Mouse (Mus musculus): ENCODE data around the gene Igsf21.
A peak's percentile ranks its signal among the peaks of the same experiment; 100 is the strongest.

The Igsf21 gene

DNA sequence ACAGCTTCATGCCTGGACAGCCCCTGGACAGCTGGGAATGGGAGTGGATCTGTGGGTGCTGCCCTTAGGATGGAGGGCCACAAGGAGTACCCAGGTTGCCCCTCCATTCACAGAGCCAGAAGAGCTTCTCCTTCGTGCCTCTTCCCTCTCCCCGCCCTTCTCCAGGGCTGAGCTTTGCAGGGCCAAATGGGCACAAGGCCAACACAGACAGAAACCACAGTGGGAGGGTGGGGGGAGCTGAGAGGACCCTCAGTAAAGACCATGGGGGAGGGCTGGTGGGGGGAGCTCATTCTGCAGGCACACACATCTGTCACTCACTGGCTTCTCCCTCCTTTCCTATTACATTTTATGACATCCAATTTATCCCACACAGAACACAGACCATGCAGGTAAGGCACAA is 151.7 kb downstream of the Igsf21 start:
- no peak for DNase-seq

DNA sequence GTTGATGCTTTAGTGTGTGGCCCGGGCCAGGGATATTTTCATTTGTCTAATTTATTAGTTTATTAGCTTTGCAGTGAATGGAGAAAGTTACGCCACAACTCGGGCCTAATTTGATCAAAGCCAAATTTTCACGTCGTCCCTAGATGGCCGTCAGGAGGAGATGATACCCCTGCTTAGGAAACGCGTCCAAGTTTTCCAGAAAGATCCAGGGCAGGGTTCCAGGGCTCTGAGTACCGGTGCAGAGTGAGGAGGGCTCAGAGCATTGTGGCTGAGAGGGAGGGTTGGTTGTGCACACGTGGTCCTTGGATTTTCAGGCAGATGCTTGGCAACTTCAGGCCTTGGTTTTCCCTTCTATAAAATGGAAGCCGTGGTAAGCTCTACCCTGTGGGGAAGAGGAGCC is 154.2 kb downstream of the Igsf21 start:
- no peak for DNase-seq

DNA sequence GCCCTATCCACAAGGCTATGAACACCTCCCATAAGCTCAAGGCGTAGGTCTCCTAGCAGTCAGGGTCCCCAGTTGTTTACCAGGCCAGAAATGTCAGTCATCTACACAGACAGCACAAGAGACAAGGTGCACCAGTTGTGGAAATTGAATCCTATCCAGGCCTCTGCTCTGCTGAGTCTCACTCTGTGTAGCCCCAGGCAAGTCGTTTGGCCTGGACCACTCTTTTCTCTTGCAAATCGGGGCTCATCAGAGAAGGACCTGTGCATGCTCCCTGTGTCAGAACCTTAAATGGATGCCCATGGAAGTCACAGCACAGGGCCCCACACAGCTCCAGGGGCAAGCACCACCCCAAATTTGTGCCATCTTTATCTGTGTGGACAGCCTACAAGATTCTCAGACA is 154.9 kb downstream of the Igsf21 start:
- DNase-seq: no peak

DNA sequence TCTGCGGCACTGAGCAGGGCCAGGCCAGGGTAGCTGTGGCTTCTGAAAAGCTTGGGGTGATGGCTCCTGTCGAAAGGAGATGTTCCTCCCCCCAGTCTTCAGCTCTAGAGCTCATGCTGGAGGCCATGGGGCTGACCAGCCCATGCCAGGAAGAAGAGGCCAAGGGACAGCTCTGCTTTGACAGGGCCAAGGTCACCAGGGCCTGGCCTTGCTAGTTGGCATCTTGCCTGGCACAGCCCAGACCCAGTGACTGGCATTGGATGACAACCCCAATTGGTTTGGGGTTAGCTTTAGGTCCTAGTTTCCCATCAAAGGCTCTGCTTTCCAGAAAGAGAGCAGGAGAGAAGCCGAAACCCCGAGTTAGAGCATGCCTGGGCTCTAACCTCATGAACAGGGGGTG is 156.9 kb downstream of the Igsf21 start:
- no peak for DNase-seq

DNA sequence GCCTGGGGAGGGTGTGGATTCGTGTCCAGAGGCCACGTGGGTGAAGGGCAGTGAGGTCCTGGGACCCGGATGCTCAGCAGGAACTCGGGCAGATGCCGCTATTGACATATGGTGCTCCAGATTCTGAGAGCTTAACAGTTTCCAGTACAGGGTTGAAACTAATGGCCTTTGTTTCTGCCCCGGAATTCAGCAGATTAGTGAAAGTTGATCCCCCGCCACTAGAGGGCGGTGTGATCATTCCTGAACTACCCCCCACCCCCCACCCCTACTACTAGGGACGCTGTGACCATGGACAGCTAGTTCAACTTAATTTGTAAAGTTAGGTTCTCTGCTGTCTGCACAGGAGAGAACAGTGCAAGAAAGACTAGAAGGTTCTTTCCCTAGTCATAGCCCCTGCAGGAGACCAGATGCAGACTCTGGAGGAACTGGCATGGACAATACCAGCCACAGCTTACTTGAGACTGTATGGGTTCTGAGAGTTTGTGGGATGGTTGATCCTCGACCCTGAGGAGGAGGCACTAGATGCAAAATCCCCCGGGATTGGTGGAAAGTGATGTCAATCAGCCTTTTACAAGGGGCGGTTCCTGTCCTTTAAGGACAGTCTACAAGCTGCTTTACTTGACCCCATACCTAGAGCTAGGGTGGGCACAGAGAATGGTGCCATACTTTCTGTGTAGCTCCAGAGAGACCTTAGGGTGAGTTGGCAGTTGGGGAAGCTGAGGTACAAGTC is 157.7 kb downstream of the Igsf21 start:
- DNase-seq: no peak

DNA sequence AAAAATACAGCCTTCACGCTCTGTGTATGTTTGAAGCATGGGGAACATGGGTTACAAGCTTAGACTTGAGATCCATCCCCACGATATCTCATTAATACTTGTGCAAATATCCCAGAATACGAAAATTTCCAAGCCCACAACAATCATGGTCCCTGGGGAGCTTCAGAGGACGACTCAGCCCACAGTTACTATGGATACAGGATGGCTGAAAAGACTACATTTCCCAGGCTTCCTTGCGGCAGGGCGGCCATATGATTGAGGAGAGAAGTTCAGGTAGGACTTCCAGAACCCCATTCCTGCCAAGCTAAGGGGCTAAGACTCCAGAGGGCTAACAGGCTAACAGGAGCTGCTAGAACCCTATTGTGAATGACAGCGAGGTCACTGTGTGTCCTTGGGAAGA is 160.4 kb downstream of the Igsf21 start:
- DNase-seq: no peak

DNA sequence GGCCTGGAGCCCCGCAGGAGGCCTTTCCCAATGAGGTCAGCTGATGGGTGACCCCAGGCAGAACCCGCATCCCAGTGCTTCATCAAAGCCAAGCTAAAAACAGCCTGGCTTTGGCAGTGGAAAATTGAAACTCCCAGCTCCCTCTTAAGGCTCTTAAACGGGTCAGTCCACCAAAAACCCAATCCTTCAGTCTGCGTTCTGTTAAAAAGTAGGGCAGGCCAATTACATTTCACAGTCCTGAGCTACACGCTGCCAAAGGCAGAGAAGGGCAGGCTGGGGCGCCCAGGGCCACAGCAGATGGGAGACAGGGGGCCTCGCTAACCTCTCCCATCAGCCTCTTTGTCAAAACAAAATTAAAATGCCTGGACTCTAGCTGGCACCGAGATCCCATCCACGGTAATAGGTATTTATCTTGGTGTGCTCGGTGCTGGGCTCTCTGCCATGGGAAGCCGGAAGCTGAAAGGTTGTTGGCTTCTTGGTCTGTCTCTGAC is 162.0 kb downstream of the Igsf21 start:
- DNase-seq: no peak

DNA sequence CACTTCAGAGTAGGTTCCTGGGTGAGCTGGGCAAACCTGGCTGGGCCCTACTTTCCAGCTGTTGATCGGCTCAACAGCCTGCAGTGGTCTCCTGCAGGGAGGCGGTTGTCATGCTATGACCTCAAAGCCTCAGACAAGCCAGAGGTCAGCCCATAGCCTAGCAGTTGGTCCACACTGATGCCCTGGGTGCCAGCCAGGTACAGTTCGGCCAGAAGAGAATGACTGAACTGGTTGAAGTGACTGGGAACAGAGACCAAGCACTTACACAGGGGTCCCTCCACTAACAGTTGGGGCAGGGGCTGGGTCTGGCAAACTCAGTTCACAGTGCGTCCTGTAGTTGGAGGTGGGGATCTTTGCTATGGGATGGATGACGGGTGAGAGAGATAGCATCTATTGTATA is 162.5 kb downstream of the Igsf21 start:
- no peak for DNase-seq

DNA sequence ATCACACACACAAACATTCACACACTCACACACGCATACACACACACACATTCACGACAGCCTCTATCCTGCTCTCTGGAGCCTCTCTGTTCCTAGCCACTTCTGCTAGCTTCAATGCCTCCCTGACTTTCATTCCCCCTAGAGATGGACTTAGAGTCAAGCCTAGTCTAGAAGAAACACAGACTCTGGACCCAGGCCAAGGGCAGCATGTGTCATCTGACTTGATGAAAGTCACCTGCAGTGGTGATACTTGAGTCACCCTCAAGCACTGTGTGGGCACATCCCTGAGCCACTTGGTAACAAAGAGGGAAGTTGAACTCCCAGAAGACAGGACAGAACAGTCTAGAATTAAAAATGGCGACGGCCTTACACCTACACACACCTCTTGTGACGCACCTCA is 168.2 kb downstream of the Igsf21 start:
- no peak for DNase-seq

DNA sequence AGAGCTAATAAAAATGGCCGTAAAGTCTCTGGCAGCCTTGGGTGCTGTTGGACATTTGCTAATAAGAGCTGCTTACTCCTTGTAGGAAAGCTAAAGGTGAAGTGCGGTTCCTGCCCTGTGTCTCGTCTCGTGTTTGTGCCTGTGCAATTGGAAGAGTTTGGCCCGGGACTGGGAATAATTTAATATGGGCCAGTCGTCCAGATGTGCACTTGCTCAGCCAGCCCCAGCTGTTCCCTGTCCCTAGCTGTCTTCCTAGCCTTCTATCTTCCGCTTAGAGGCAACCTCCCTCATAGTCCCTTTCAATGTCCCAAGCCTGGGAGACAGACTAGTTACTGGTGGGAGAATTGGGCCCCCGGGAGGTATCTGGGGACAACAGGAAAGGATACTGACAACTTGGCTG is 169.0 kb downstream of the Igsf21 start:
- no peak for DNase-seq

DNA sequence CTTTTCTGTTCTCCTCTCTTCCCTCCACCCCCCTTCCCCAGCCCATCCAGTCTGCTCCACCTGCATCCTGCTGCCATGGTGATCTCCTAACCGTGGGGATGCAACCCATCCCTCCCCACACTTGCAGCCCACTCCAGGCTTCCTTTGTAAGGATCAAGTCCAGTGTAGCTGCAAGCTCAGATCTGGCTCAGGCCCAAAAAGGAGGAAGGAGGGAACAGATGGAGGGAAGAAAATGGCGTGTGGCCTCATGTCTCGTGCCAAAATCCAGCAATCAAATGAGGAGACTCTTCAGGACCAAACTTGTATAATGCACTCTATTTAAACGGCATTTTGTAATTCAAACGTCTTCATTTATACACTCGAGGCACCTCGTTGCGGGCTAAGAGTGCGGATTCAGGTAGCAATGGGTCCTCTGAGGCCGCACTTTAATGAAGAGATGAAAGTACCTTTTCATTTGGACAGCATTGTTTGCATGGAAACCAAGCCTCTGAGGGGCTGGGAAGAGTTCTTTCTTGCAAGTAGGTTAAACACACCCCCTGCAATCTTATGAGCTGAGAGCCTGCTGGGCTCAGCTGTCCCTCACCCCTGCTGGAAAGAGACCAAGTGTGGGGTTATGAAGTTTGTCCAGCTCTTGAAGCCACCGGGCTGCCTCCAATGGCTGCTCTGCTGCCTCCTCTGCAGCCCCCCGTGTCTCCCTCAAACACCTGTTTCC is 169.6 kb downstream of the Igsf21 start:
- peak; percentile 66 for DNase-seq

DNA sequence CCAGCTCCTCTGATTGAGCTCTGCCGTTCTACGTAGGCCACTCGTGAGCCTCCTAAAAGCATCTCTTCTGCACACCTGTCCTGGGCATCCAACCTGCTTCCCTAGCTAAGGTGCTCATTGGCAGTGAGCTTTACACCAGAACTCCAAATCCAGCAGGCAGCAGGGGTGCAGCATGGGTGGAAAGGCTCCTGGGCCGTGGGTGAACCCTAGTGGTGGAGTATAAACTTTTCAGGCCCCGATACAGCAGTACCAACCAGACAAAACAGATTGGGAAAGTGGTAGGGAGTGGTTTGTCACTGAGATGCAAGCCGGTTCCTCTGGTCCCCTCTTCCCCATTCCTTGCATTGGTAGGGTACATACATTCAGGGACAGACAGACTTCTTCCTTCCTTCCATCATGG is 170.2 kb downstream of the Igsf21 start:
- no peak for DNase-seq

DNA sequence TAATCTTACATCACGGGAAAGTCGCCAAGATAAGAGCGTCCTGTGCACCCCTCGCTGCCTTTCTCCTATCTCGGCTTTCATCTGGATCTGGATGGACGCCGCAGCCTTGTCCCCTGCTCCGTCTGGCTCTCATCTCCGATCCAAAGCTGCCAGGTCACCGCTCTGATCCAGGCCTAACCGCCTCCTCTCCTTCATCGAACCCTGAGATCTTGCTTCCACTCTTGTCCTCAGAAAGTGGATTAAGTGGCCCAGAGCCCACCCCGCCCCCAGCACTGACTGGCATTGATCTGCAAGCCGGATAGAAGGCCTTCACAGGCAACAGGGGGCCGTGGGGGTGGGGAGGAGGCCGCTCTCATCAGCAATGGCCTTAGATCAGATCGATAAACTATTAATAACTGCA is 175.5 kb downstream of the Igsf21 start:
- no peak for DNase-seq

DNA sequence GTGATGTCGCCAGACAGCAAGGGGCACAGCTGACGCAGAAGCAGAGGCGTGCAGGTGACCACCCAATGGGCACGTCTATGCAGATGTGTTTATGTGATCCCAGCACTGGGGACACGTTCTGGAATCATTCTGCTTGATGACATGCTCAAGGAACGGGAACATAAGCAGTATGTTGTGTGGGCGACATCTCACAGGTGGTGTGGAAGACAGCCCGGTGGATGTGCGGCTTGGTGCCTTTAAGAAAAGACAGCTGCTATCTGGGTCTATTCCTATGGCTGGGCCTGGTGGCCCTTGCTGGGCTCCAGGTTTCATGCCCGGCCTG is 176.3 kb downstream of the Igsf21 start:
- peak; percentile 50 for DNase-seq

DNA sequence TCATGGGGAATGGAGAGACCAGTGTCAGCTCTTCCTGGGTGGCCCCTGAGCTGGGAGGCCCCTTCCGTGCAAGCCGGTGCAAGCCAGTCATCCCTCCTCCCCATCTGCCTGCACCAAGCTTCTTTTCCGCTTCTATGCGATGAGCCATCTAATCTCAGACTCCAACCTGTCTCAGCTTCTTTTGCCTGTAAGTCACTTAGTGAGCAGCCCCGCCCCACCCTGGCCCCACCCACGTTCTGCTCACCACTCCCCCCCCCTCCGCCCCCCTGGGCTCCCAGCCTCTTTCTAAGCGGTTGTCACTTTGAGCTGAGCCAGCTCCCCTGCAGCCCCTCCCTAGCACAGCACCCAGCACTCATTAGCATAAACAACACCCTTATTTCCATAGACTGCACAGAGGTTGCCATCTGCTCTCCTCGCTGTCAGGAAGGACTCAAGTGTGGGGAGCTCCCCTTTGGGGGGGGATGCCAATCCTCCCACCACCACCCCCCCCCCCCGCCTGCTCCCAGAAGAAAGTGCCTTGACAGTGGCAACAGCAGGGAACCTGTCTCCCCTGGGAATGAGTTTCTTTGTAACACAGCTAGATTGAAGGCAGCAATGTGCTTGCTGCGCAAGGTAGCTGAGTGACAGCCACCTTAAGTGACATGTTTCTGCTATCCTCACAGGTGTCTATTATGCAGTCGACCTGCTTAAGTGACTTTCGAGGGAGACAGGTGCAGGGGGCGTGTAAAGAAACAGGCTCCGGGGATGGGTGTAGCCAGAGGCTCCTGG is 176.8 kb downstream of the Igsf21 start:
- peak; percentile 40 for DNase-seq

DNA sequence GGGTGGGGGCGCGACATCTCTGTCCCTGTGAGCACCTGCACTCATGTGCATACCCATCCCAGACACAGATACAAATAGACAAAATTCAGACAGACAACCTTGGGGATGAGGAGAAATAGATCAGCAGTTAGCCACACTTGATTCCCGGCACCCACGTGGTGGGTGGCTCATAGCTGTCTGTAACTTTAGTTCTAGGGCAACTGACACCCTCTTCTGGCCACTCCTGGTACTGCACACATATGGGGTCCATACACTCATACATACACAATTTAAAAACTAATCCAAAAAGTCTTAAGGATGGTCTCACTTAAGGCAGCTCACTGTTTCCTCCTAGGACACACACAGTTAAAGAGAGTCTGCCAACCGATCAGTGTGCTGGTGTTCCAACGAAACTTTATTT is 178.1 kb downstream of the Igsf21 start:
- DNase-seq: no peak

DNA sequence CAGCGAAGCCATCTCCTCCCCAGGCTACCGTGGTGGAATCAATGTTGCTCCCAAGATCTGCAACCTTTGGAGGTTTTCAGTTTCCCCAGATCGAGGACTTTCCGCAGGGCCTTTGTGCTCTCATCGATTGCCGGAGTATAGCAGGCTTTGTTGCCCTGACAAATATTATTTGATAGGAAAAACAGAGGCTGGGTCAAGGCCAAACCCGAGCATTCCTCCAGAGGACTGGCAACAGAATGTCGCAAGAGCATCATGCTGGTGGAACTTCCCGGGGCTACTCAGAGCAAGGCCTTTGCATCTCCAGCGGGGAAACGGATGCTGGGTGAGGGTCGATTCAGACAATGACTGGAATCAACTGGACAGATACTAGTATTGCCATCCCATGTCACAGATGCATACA is 180.6 kb downstream of the Igsf21 start:
- DNase-seq: no peak

DNA sequence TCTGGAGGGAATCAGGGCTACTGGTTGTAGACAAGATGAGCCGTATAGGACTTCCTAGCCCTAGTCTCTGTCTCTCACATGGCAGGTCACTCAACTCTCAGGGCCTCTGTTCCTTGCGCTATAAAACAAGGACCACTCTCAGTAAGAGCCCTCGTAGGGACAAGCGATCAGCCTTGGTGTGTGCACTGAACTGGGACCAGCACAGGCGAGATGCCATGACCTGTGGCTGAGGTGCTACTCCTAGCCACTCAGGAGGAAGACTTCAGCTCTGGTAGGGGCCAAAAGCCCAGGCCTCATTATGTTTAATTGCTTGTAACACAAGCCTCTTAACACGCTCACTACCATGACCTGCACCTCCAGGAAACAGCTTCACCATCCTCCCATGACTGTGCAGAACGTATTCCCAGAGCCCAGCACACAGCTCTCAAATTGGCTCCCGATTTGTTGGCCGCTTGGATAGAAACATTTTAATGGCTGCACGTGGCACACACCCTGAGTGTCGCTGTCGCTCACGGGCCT is 183.4 kb downstream of the Igsf21 start:
- no peak for DNase-seq

DNA sequence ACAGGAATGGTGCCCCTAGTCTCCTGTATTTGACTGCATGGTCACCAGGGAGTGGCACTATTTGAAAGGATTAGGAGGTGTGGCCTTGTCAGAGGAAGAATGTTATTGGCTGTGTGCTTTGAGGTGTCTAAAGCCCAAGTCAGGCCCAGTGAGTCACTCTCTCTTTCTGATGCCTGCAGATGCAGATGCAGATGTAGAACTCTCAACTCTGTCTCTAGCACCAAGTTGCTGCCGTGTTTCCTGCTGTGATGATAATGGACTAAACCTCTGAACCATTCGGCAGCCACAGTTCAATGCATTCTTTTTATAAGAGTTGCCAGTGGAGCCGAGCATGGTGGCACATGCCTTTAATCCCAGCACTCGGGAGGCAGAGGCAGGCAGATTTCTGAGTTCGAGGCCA is 186.3 kb downstream of the Igsf21 start:
- no peak for DNase-seq

DNA sequence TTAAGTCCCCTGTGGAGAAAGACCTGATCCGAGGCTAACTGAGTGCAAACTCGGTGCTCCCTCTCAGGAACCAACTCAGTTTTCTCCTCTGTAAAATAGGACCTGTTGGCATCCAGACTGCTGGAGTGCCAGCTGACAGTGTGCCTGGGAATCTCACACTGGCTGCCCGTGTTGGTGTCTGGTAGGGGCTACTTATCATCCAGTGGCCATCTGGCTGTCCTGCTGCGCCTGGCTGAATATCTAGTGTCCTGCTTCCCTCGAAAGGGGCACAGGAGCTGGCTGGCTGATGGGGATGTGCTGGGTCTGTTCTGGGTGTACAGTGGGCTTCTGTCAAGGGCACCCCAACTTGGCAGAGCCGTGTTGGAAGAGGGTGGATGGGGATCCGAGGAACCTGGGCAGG is 193.5 kb downstream of the Igsf21 start:
- no peak for DNase-seq

DNA sequence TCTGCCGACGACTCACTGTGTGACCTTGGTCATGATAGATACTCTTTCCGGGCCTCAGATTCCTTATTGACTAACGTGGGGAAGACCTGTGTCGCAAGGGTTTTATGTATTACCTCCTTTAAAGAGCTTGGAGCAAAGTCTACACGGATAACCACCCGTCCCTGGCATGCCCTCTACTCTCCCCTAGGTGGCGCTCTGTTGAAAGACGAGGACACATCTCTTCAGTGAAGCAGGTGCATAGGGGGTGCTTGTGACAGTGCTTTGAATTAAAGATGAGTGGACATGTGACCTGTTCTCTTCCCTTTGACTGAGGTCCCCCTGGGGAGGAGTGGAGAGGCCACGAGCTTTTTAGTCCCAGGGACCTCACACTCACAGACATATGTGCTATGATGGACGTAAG is 194.0 kb downstream of the Igsf21 start:
- no peak for DNase-seq

DNA sequence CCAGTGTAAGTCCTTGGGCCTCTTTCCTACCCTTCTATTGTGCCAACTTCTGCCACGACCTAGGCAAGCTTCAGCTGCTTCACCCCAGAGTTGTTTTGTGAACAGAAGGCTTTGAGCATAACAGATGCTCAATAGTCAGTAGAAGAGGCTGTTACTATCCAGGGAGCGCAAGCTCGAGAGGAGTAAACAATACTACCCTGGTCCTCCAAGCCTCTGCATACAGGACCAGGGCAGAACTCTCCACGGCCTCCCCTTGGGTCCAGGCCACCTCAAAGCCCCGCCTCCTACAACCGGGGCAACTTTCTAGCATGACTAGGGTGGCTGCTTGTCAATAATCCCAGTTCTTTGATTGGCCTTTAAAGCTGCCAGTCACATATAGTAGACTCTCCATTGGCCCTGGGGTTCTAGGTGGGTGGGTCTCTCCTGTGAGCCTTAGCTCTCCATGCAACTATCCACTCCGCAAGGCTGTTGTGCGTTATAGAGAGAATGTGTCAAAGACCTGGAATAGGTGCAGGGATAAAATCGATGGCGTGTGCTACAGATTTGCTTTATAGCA is 198.7 kb downstream of the Igsf21 start:
- no peak for DNase-seq

DNA sequence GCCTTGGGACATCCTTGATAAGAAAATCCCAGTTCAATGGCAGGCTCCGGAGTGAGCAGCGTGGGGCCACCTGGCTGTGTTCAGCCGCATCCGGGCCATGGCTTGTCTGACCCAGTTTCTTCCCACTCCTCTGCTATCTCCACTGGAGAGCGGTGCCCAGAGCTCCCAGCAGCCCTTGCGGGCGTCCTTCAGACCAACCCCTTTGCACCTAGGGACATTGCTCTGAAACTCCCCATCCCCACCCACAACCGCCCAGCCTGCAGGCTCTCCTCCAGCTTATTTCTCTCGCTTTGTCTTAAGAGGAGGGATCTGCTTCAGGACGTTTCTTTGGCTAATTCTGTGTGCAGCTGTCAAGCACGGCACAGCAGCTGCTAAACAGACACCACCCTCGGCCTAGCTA is 202.6 kb downstream of the Igsf21 start:
- DNase-seq: no peak

Data from right cerebral cortex, postnatal 14 days (tissue).